Mouse (Mus musculus) adrenal gland, postnatal 36 days (tissue): ENCODE data around the gene Cep112. TPM values are rescaled to one million over a fixed set of nuclear protein-coding genes. Genes with fewer than 3 reads are reported as not detected.

Source experiments
- DNase-seq, 2 experiments: peaks; one replicate each; pipeline ENCODE4 v3.0.0; 2021; ENCODE audit warnings: mixed read lengths in 1 of 2
- total RNA-seq, 2 experiments: library from RNA; stranded (reverse); gene quantifications; 2 replicates each; pipeline ENCODE4 v1.2.3; 2021

The Cep112 gene
- total RNA-seq, 2 experiments from 2014 or later = 10.5 to 11.3 TPM

DNA sequence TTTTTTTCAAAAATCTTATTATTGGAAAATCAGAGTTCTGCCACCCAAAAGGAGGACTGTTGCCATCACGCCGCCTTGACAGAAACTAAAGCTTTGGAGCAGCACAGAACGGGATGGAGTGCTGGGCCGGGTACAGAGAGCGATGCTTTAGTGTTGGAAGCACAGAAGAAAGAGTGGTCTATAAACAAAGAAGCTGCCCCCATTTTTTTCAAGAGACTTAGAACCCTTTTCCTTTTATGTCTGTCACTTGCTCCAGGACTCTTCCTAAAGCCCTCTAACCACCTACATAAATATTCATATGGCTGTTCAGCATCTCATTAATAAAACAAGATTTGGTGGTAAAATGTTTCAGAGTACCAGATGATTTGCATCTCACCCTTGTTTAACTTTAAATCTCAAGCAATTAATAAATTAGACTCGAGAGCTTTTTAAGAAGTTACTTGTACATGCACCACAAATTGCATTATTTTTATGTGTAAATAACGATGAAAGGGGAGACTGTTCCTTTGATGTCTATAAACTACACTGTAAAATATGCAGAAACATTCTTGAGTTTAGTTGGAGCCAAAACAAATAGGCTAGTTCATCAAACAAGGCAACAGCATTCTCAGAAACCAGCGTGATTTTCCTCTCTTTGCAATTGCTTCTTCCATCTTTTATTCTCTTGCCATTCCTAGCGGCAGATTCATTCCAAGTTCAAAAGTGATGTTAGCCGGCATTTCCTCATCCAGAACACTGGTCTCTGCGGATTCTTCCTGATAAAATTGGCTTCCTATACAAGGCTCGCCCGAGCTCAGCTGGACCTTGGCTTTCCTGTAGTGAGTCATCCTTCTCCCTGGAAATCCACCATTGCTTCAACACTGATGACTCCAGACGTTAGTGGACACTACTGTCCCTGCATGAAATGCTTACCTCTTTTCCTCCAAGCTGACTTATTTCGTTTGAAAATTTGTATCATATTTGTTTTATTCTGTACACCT, 355.6 kb downstream of the Cep112 start:
- DNase-seq = peak; percentile 26 to 40

GRCm38 (mm10) chr11:108798398-108798797, 373.4 kb downstream of the Cep112 start:
- no peak for DNase-seq

GRCm38 (mm10) chr11:108799695-108800094, 374.7 kb downstream of the Cep112 start:
- DNase-seq = no peak

- DNase-seq = no peak
Observed at GRCm38 (mm10) chr11:108804030-108804429, 379.0 kb downstream of the Cep112 start.

GRCm38 (mm10) chr11:108805947-108806346, 381.0 kb downstream of the Cep112 start:
- DNase-seq = no peak

DNA sequence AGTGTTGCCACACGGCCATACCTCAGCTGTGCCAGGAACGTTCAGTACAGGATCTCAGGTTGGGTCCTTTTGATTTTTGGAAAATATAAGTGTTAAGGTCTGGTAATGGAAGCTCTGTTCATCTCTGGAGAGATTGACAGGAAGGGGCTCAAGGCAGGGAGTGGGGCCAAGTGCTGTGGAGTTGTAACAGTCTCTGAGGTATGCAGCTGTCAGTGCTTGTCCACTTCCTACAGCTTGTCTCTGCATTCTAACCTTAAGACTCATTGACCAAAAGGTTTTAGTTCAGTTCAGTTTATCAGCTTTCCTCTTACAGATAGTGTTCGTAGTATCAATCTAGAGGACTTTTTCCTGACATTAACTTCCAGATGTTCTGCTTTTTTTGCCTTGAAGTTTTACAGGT, 384.6 kb downstream of the Cep112 start:
- no peak for DNase-seq

DNA sequence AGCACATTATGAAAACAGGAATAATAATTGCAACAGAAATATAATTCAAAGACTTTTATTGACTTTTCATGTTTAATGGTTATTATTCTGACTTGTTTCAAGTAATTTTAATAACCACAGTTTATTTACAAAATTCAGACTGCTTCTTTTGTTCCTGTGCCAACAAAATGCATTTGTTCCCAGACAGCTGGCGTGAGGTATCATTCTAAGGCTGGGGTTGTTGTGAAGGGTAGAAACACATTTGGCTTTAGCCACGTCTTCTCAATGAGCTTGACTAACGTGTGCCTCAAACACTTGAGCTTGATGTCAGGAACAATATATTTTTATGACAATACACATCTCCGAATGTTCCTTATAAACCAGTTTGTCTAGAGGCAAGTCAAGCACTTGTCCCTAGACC, 396.8 kb downstream of the Cep112 start:
- DNase-seq = no peak

- no peak for DNase-seq
Observed at GRCm38 (mm10) chr11:108822257-108822656, 397.3 kb downstream of the Cep112 start.

DNA sequence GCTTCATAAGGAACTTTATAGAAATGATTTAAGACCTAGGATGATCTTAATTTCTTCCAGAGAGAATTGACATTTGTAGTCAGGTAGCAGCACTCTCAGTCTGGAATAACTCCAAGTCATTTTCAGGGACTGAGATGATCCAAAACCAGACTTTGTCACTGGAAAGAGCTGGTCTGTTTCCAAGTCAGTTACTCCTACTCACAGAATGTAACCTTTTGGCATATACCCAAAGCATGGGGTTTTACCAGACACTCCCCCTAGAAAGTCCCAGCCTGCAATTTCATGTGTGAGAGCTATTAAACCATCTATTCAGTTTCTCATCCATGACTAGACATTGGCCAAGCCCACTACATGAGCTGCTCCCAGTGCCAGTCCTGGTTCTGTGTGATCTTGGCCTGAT, 402.3 kb downstream of the Cep112 start:
- DNase-seq = no peak

DNA sequence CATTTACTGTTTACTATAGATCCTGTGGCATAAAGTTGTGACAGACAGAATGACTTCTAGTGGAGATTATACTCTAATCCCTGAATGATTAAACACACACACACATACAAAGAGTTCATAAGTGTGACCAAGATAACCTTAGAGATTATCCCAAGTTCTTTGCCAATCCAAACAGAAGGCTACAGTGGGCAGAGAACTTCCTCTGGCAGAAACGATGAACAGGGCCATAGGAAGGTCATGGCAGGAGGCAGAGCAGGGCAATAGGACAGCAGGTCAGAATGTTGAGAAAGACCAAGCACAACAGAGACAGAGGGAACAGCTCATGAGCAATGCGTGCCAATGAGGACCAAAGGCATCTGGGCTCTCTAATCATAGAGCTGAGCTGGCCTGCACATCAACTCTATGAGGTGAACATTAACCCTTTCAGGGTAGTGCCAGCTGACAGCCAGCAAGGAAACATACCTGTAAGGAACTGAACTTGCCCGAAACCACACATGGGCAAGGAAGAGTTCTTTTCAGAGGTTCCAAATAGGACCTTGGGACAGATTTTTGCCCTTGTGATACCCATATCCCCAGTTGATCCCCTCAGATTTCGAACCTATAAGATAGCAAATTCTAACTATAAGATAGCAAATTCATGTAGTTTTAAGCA, 403.5 kb downstream of the Cep112 start:
- DNase-seq = peak in 1 of 2 experiments; percentile 35

- no peak for DNase-seq
Observed at GRCm38 (mm10) chr11:108836706-108837105, 411.7 kb downstream of the Cep112 start.

DNA sequence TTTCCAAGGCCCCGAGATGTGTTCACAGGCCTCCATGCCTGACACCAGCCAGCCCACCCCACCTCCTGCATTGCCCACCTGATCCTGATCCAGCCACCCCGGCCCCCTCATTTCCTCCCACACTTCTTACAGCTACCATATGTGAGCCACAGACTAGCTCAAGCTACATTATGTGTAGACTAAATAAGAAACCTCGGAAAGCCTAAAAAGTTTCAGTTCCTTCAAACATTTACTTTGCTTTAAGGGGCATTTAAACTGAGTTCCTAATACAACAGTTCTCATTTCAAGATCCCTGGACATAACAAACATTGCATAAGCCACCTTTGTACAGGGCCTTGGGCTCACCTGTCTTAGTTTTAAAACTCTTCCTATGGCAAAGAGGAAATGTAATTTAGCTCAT, 415.2 kb downstream of the Cep112 start:
- no peak for DNase-seq

- no peak for DNase-seq
Observed at GRCm38 (mm10) chr11:108842765-108843164, 417.8 kb downstream of the Cep112 start.

DNA sequence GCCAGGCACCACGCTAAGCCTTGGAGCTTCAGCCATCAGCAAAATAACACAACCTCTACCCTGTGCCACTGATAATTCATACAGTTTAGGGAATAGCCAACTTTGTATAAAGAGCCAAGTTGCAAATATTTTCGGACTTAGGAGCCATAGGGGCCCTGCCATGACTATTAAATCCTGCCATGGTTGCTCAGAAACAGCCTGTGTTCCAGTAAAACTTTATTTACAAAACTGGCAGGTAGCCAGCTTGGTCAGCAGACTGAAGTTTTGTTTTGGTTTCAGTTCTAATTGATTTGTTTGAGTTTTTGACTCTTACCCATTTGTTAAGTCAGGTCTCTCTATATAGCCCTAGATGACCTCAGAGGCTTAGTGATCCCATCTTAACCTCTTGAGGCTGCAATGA, 421.0 kb downstream of the Cep112 start:
- DNase-seq = no peak

DNA sequence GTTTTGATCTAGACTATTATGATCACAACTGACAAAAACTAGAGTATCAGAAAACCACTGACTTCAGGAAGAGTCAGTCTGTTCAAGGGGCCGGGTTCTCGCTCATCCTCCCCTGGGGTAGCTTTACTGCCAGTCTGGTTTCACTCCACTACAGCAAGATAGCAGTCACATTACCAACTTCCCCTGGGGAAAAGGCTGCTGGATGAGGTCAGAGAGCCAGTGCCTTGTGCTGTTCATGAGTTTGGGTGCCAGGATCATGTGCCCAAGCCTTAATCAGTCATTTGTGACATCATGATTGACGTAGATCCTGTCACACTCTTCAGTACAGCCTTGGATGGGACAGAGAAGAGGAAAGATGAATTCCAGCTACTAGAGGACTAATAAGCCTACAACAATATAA, 421.5 kb downstream of the Cep112 start:
- DNase-seq = peak in 1 of 2 experiments; percentile 25

DNA sequence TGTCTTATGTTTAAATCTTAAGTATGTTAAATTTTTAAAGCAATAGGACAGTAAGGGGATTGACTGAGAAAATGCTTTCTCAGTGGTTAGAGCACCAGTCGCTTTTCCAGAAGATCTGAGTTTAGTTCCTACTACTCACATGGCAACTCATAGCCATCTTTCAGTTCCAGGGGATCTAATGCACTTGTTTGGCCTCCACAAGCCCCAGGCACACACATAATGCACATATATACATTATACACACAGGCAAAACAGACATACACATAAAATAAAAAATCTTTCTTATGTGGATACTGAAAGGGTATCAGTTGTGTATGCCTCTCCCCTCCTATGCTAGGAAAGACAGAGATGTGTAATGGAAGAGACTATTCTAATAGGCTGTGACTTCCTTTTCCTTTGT, 426.8 kb downstream of the Cep112 start:
- DNase-seq = no peak

DNA sequence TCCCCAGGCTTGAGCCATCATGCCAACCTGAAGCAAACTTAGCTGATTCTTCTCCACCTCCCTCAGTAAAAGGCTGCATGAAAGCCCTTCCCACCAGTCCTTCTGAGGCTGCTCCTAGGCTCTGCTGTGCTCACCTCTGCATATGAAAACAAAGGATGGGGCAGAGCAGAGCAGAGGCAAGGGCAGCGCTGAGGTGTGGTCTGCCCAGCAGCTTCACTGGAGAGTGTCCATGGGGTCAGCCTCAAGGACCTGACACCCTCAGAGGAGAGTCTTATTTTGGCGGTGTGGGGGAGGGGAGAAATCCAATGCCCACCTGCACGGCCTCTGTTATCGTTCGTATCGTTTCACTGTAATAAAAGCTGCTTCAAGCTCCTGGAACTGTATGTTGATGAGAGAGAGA, 432.3 kb downstream of the Cep112 start:
- no peak for DNase-seq

DNA sequence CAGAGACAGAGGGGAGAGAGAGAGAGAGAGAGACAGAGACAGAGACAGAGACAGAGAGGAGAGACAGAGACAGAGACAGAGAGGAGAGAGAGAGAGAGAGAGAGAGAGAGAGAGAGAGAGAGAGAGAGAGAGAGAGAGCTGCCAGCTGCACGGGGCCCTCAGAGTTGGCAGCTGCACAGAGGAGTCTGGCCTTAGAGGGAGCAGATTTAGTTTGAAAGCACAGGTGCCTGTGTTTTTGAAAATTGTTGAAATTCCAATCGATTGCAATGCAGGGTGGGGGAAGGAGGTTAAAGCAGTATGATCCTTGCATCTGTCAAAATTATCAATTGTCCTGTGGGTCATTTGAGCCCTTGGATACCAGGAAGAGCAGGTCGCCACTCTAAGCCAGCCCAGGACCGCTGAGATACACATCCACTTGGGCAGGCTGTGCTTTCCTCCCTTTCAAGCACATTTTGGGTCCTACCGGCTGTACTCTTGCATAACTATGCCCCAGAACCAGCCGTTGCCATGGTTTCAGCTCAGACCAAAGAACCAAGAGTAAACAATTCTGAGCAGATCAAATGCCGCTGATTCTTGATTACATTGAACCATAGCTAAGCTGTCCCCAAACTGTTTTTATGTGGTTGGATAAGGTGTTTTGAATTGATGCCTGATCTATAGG, 432.8 kb downstream of the Cep112 start:
- DNase-seq = peak; percentile 36 to 62

- peak; percentile 5 to 23 for DNase-seq
Observed at GRCm38 (mm10) chr11:108858339-108858804, 433.4 kb downstream of the Cep112 start.

DNA sequence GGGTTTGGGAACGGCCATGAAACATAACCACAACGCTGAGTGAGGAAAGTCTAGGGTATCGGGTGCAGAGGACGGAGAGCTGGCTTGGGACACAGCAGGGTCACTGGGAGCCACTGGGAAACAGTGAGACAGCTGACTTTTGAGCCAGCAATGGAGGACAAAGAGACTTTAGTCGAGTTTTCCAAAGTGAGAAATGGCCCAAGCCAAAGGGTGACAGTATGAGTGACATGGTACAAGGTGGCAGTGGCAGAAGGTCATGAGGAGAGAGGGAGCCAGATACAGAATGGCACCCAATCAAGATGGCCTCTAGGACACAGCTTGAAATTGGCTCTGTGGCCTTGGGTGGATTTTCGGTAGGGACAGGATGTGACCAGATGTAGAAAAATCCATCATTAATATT, 433.9 kb downstream of the Cep112 start:
- DNase-seq = no peak

- DNase-seq = no peak
Observed at GRCm38 (mm10) chr11:108862360-108862759, 437.4 kb downstream of the Cep112 start.

DNA sequence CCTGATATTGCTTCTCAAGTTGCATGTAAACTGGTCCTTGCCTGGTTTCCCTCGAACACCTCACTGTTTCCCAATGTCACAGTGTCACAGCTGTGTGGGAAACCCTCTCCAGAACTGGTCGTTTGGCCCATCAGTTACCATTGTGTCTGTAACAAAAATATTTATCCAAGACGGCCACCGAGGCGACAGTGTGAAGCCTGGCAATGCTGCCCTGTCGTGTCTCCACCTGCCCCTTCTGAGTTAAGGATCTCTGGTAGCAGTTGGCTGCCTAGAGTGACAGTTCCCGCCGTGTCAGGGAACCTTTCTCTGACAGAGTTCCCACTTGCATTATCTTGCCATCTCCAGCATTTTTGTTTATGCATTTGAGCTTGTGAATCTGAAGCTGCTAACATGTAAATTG, 440.8 kb downstream of the Cep112 start:
- DNase-seq = no peak

- peak; percentile 33 to 72 for DNase-seq
Observed at GRCm38 (mm10) chr11:108867538-108867937, 442.5 kb downstream of the Cep112 start.
